Mouse (Mus musculus) hindbrain, postnatal 0 days (tissue): ENCODE measurements around the gene St5. TPM values are rescaled to one million over a fixed set of nuclear protein-coding genes. Genes with fewer than 3 reads are reported as not detected.

ENCODE experiments used
- ATAC-seq: fragments of 200-750 bp; cut with Nextera tagmentation; 2 replicates; pipeline ENCODE4 v1.8.0; 2017; ENCODE audit warnings: mild to moderate bottlenecking, moderate TSS enrichment, moderate library complexity
- DNase-seq: peaks from one replicate; pipeline ENCODE4 v3.0.0-alpha.2; 2015; ENCODE audit warnings: low spot score
- H3K27ac ChIP-seq: fragments of 300-500 bp; sonication (generic); 2 replicates; pipeline ENCODE4 v1.5.1; 2014; ENCODE audit warnings: mild to moderate bottlenecking
- H3K27me3 ChIP-seq: fragments of 300-500 bp; sonication (generic); 2 replicates; pipeline ENCODE4 v1.6.1; 2014; ENCODE audit warnings: low read length, mixed read lengths; ENCODE audit not compliant: insufficient read depth
- H3K36me3 ChIP-seq: fragments of 300-500 bp; sonication (generic); 2 replicates; pipeline ENCODE4 v1.6.1; 2014; ENCODE audit warnings: low read length, mixed read lengths; ENCODE audit not compliant: insufficient read depth
- H3K4me1 ChIP-seq: fragments of 300-500 bp; sonication (generic); 2 replicates; pipeline ENCODE4 v1.6.1; 2014; ENCODE audit warnings: antibody characterized with exemption, low read length, mixed read lengths; ENCODE audit not compliant: insufficient read depth
- H3K4me2 ChIP-seq: fragments of 300-500 bp; sonication (generic); 2 replicates; pipeline ENCODE4 v1.6.1; 2014; ENCODE audit warnings: low read depth, mild to moderate bottlenecking, low read length, moderate library complexity, mixed read lengths
- H3K4me3 ChIP-seq: fragments of 300-500 bp; sonication (generic); 2 replicates; pipeline ENCODE4 v1.5.1; 2014; ENCODE audit warnings: low read length
- H3K9ac ChIP-seq: fragments of 300-500 bp; sonication (generic); replicated peaks from 2 replicates; pipeline ENCODE4 v1.6.1; 2014; ENCODE audit warnings: mild to moderate bottlenecking, low read length, moderate library complexity, mixed read lengths
- H3K9me3 ChIP-seq: fragments of 300-500 bp; sonication (generic); 2 replicates; pipeline ENCODE4 v1.6.1; 2016; ENCODE audit warnings: low read length, mixed read lengths
- CTCF ChIP-seq: IDR thresholded peaks from 2 replicates; pipeline ENCODE4 v1.5.1; 2016; ENCODE audit warnings: antibody characterized with exemption, control low read depth, low read depth
- WGBS: fragments of 180-500 bp; shearing (Covaris S2); extraction: QIAGEN DNeasy Blood & Tissue Kit; methylation state at CpG from one replicate; pipeline ENCODE4 v1.1.7; 2014; 5-methylcytosine and 5-hydroxymethylcytosine counted together
- polyA plus RNA-seq: library from polyadenylated mRNA; unstranded; fragments of >200 nt; fragmentation: Nextera tagmentation; extraction: Ambion mirVana; gene quantifications from 2 replicates; pipeline ENCODE4 v1.2.1, GENCODE M21; 2015
- total RNA-seq: library from RNA; depleted of rRNA; stranded (reverse); fragments of >200 nt; gene quantifications from 2 replicates; pipeline ENCODE4 v1.2.3, GENCODE M21; 2014

St5 gene
- total and polyA plus RNA-seq, 2 experiments from 2014 or later = 21.2 to 34.0 TPM

DNA sequence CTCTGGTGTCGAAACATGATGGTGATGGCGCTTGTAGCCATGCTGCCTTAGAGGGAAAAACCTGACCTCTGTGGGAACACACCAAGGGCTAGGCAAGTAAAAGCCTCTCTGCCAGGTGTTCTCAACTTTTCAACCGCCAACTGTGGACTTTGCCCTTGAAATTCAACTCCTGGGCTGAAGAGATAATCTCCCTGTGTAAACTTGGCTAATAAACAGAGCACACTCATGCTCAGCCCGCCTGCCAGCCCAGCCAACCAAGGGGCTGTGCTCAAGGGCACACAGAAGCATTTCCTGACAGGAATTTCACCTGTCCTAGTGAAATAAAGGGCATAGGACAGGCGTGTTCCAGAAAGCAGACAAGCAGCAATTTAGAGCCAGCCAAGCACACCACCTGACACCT lies 100.8 kb downstream of the St5 start:
- DNase-seq (no peak), ATAC-seq (no peak)
- no peak for TF ChIP-seq CTCF
- H3K9ac ChIP-seq = no peak overlapping the region
- H3K4me1 ChIP-seq = peaks cover under 1% of the 10 kb centered on the region; the same call in 1 of the 2 replicates
- no peaks in the 10 kb centered on the region for H3K9me3 ChIP-seq
- H3K4me3 ChIP-seq = no peak overlapping the region
- H3K36me3 ChIP-seq = no peaks in the 10 kb centered on the region
- no peak overlapping the region for H3K4me2 ChIP-seq
- no peaks in the 10 kb centered on the region for H3K27me3 ChIP-seq
- no peak overlapping the region for H3K27ac ChIP-seq
- WGBS = 80% methylated on average over 5 of the region's 5 CpGs

DNA sequence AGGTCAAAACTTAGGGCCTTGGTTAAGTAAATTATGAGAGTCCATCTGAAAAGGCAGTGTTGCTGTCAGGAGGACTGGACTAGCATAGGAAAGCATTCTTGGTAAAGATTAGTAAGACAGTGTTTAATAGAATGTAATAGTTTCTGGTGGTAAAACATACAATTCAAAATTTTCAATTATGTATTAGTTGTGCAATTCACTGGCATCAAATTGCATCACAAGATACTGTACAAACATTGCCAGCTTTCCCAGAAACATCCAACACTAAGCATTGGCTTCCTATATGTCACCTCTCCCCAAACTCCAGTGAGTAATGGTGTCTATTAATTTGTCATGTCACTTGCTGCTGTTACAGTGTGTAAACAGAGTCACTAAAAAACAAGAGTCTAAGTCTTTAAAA lies 101.4 kb downstream of the St5 start:
- no peak for TF ChIP-seq CTCF

DNA sequence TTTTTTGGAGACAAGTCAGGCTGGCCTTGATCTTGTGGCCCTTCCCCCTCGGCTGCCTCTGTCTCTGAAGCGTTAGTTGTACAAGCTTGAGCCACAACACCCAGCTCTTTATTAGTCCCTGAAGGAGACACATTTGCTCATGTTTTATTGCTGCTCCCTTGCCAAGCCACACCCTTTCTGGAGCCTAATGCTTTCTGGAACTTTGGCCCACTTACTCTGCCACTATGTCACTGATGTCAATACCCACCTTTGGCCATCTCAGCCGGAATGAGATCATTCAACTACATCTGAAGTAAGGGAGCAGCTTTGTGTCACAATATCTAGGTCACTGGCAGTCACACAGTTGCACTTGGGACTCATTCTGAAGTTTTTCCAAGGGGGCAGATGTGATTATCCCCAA lies 102.7 kb downstream of the St5 start:
- Histone ChIP-seq H3K4me2 (no peak overlapping the region), H3K9me3 (no peaks in the 10 kb centered on the region), H3K27ac (no peak overlapping the region), H3K4me1 (no peaks in the 10 kb centered on the region), H3K36me3 (no peaks in the 10 kb centered on the region), H3K9ac (no peak overlapping the region), H3K27me3 (no peaks in the 10 kb centered on the region), H3K4me3 (no peak overlapping the region)
- TF ChIP-seq CTCF = no peak
- DNase-seq (no peak), ATAC-seq (0 out of 2 replicates have a peak, but pooled peaks have one; percentile 45)
- WGBS = 42% methylated on average over 3 of the region's 3 CpGs

More for the DNA sequence above, 101.4 kb downstream of the St5 start:
- no peaks in the 10 kb centered on the region for H3K4me1 ChIP-seq
- DNase-seq = no peak
- no peak overlapping the region for H3K27ac ChIP-seq
- no peaks in the 10 kb centered on the region for H3K9me3 ChIP-seq
- H3K27me3 ChIP-seq = no peaks in the 10 kb centered on the region
- no peaks in the 10 kb centered on the region for H3K36me3 ChIP-seq
- no peak overlapping the region for H3K4me3 ChIP-seq
- no peak overlapping the region for H3K4me2 ChIP-seq
- no peak overlapping the region for H3K9ac ChIP-seq
- ATAC-seq = no peak

DNA sequence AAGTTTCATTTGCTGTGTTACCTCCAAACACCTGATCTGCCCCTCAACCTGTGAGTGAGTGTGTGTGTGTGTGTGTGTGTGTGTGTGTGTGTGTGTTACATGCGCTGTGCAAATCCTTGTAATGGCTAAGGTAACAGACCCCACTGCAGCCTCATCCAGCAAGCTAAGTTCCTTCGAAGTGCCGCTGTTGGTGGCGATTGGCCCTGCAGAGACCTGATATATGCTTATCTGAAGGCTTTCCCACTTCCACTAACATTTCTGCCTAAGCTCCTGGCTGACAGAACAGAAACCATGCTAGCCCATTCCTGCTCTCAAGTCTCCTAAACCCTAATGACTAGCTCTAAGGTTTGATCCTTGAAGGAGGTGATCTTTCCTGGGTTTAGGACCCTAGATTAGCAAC lies 103.4 kb downstream of the St5 start:
- no peaks in the 10 kb centered on the region for H3K27me3 ChIP-seq
- H3K27ac ChIP-seq = no peak overlapping the region
- no peak for ATAC-seq
- WGBS = 92% methylated on average over 4 of the region's 4 CpGs
- no peak for DNase-seq
- no peaks in the 10 kb centered on the region for H3K36me3 ChIP-seq
- no peak overlapping the region for H3K9ac ChIP-seq
- H3K9me3 ChIP-seq = no peaks in the 10 kb centered on the region
- H3K4me1 ChIP-seq = no peaks in the 10 kb centered on the region
- H3K4me2 ChIP-seq = no peak overlapping the region
- no peak for TF ChIP-seq CTCF
- no peak overlapping the region for H3K4me3 ChIP-seq

DNA sequence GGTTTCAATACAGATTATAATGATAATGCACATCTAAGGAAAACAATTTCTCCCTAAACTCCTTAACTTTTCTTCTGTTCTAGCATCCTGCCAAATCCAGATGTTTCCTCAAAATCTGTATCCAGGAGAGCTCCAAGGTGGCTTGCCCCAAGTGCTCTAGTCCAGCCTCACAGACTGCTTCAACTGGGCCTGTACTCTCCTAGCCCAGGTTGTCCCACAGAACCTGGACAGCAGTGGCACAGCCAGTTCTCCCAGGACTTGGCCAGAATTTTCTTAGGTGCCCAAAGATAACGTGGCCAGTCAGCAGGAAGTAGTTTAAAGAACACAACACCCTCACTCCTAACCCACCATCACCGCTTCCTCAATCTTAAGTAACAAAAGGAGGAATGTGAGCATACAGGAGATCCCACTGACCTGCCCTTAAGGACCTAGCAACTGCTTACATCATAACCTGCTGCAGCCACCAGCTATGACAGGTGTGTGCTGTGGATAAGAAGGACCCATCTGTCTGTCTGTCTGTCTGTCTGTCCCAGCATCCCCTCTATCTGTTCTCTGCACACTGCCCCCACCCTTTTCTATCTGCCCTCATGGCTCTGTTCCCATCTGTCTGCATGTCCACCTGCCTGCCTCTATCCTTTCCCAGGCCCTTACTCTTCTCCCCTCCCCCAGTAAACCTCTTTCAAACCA lies 108.4 kb downstream of the St5 start:
- no peak for DNase-seq
- ATAC-seq = no peak
- 85% methylated on average over 2 of the region's 2 CpGs for WGBS
- H3K4me2 ChIP-seq = no peak overlapping the region
- H3K9me3 ChIP-seq = no peaks in the 10 kb centered on the region
- no peak overlapping the region for H3K4me3 ChIP-seq
- H3K27ac ChIP-seq = no peak overlapping the region
- no peaks in the 10 kb centered on the region for H3K27me3 ChIP-seq
- no peaks in the 10 kb centered on the region for H3K36me3 ChIP-seq
- H3K4me1 ChIP-seq = 0 out of 2 replicates have a peak, but pooled peaks cover 4% of the 10 kb centered on the region
- TF ChIP-seq CTCF = no peak
- no peak overlapping the region for H3K9ac ChIP-seq

DNA sequence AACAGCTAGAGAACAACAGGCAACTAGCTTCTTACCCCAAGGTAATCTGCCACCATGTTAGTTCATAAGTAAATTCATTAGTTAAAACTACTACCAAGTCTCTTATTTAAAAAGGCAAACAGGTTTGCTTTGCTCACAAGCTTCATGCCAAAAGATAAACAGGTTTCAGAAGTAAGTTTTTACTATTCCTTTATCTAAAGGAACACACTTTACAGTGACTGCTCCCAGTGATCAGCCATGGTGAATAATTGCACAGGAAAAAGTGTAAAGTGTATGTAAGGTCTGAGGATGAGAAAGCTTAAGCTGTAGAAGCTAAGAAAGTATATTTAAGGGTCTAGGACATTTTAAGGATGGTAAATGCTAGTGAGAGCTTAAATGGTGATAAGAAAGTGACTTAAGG lies 109.4 kb downstream of the St5 start:
- Histone ChIP-seq H3K9me3 (no peaks in the 10 kb centered on the region), H3K36me3 (no peaks in the 10 kb centered on the region), H3K4me2 (no peak overlapping the region), H3K4me3 (no peak overlapping the region), H3K9ac (no peak overlapping the region), H3K27me3 (no peaks in the 10 kb centered on the region), H3K4me1 (0 out of 2 replicates have a peak, but pooled peaks cover 4% of the 10 kb centered on the region), H3K27ac (no peak overlapping the region)
- TF ChIP-seq CTCF = no peak
- no peak for DNase-seq
- no peak for ATAC-seq

DNA sequence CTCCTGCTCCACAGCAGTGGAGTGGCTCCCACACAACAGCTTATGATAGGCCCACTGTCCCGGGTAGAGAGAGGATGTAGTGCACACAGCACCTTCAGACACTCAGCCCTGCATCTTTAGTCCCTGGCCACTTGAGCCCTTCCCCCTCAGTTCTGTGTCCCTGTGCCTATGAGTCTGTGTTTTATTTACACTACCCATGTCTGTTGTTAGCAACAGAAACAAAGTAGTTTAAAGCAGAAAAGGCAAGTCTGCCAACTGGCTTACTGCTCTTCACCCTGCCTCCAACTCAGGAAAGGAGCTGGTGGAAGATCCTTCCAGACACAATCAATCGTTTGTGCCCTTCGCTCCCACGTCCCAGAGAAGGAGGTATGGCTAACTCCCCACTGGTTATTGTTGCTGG lies 111.2 kb downstream of the St5 start:
- Histone ChIP-seq H3K4me2 (no peak overlapping the region), H3K9ac (no peak overlapping the region), H3K4me1 (0 out of 2 replicates have a peak, but pooled peaks cover 4% of the 10 kb centered on the region), H3K4me3 (no peak overlapping the region), H3K36me3 (no peaks in the 10 kb centered on the region), H3K9me3 (no peaks in the 10 kb centered on the region), H3K27ac (no peak overlapping the region), H3K27me3 (no peaks in the 10 kb centered on the region)
- peak; percentile 21; the same call in 1 of the 2 replicates for ATAC-seq
- WGBS = 50% methylated on average over 4 of the region's 4 CpGs
- DNase-seq = no peak
- no peak for TF ChIP-seq CTCF
